Mouse (Mus musculus) G1E-ER4 (cell line): ENCODE measurements around the gene G3bp2. TPM values are rescaled to one million over a fixed set of nuclear protein-coding genes. Genes with fewer than 3 reads are reported as not detected.

Experiments
- GATA1 ChIP-seq: IDR thresholded peaks from one replicate; pipeline ENCODE4 v1.8.0; 2012; ENCODE audit warnings: low read length, inconsistent platforms
- polyA plus RNA-seq: library from polyadenylated mRNA; stranded (reverse); fragments of >175 nt; gene quantifications from 2 replicates; pipeline ENCODE4 v1.2.3, GENCODE M21; 2012

The G3bp2 gene
- polyA plus RNA-seq, 1 experiment: 13.9 TPM

GRCm38 (mm10) chr5:92106327-92107125 is 23.0 kb upstream of the G3bp2 start:
- TF ChIP-seq GATA1: no peak

GRCm38 (mm10) chr5:92103816-92104415 is 20.4 kb upstream of the G3bp2 start:
- no peak for TF ChIP-seq GATA1

GRCm38 (mm10) chr5:92103062-92103461 is 19.5 kb upstream of the G3bp2 start:
- TF ChIP-seq GATA1: no peak

- no peak for TF ChIP-seq GATA1
Observed at GRCm38 (mm10) chr5:92101601-92102000, 18.1 kb upstream of the G3bp2 start.

- TF ChIP-seq GATA1: no peak
Observed at GRCm38 (mm10) chr5:92098351-92099109, 15.0 kb upstream of the G3bp2 start.

GRCm38 (mm10) chr5:92097779-92098178 is 14.3 kb upstream of the G3bp2 start:
- no peak for TF ChIP-seq GATA1

GRCm38 (mm10) chr5:92096786-92097185 is 13.3 kb upstream of the G3bp2 start:
- no peak for TF ChIP-seq GATA1

- TF ChIP-seq GATA1: no peak
Observed at GRCm38 (mm10) chr5:92094062-92094415, 10.5 kb upstream of the G3bp2 start.

- no peak for TF ChIP-seq GATA1
Observed at GRCm38 (mm10) chr5:92093263-92094061, 9.9 kb upstream of the G3bp2 start.

GRCm38 (mm10) chr5:92087469-92087868 is 4.0 kb upstream of the G3bp2 start:
- no peak for TF ChIP-seq GATA1

GRCm38 (mm10) chr5:92085821-92086550 is 2.5 kb upstream of the G3bp2 start:
- TF ChIP-seq GATA1: no peak

GRCm38 (mm10) chr5:92085246-92085645 is 1.7 kb upstream of the G3bp2 start:
- TF ChIP-seq GATA1: no peak

GRCm38 (mm10) chr5:92082821-92083401 is 608 bp downstream of the G3bp2 start:
- TF ChIP-seq GATA1: no peak

GRCm38 (mm10) chr5:92081326-92081725 is 2.2 kb downstream of the G3bp2 start:
- no peak for TF ChIP-seq GATA1
